Mouse (Mus musculus): ENCODE results near the gene Ror2. TPM values are rescaled to one million over a fixed set of nuclear protein-coding genes. Genes with fewer than 3 reads are reported as not detected.
A peak's percentile ranks its signal among the peaks of the same experiment; 100 is the strongest.

The Ror2 gene
- total RNA-seq, 2 experiments from 2014 or later, result 1.4 to 1.8 TPM

GRCm38 (mm10) chr13:53234844-53235243 is 51.1 kb downstream of the Ror2 start:
- no peak for DNase-seq (ENCODE audit: low spot score in 2 of 2)

- DNase-seq (ENCODE audit: low spot score in 2 of 2), result no peak
Measured at GRCm38 (mm10) chr13:53233826-53234786, 51.8 kb downstream of the Ror2 start.

GRCm38 (mm10) chr13:53233381-53233780 is 52.5 kb downstream of the Ror2 start:
- DNase-seq (ENCODE audit: low spot score in 2 of 2), result peak; percentile 26 to 51

- no peak for DNase-seq (ENCODE audit: low spot score in 2 of 2)
Measured at GRCm38 (mm10) chr13:53232419-53232818, 53.5 kb downstream of the Ror2 start.

GRCm38 (mm10) chr13:53230446-53231161 is 55.3 kb downstream of the Ror2 start:
- no peak for DNase-seq (ENCODE audit: low spot score in 2 of 2)

- no peak for DNase-seq (ENCODE audit: low spot score in 2 of 2)
Measured at GRCm38 (mm10) chr13:53227019-53227418, 58.9 kb downstream of the Ror2 start.

- DNase-seq (ENCODE audit: low spot score in 2 of 2), result no peak
Measured at GRCm38 (mm10) chr13:53226461-53226860, 59.5 kb downstream of the Ror2 start.

- DNase-seq (ENCODE audit: low spot score in 2 of 2), result no peak
Measured at GRCm38 (mm10) chr13:53225925-53226324, 60.0 kb downstream of the Ror2 start.

- DNase-seq (ENCODE audit: low spot score in 2 of 2), result no peak
Measured at GRCm38 (mm10) chr13:53221176-53221575, 64.7 kb downstream of the Ror2 start.

- DNase-seq (ENCODE audit: low spot score in 2 of 2), result no peak
Measured at GRCm38 (mm10) chr13:53219889-53220288, 66.0 kb downstream of the Ror2 start.

GRCm38 (mm10) chr13:53219391-53219790 is 66.5 kb downstream of the Ror2 start:
- no peak for DNase-seq (ENCODE audit: low spot score in 2 of 2)

- no peak for DNase-seq (ENCODE audit: low spot score in 2 of 2)
Measured at GRCm38 (mm10) chr13:53217396-53217975, 68.4 kb downstream of the Ror2 start.

GRCm38 (mm10) chr13:53211971-53212733 is 73.8 kb downstream of the Ror2 start:
- DNase-seq (ENCODE audit: low spot score in 2 of 2), result no peak

- DNase-seq (ENCODE audit: low spot score in 2 of 2), result peak in 1 of 2 experiments; percentile 46
Measured at GRCm38 (mm10) chr13:53208556-53208955, 77.4 kb downstream of the Ror2 start.

- DNase-seq (ENCODE audit: low spot score in 2 of 2), result no peak
Measured at GRCm38 (mm10) chr13:53205128-53205911, 80.6 kb downstream of the Ror2 start.

- no peak for DNase-seq (ENCODE audit: low spot score in 2 of 2)
Measured at GRCm38 (mm10) chr13:53202439-53202830, 83.5 kb downstream of the Ror2 start.

GRCm38 (mm10) chr13:53201628-53202438 is 84.1 kb downstream of the Ror2 start:
- peak in 1 of 2 experiments; percentile 17 for DNase-seq (ENCODE audit: low spot score in 2 of 2)

- peak in 1 of 2 experiments; percentile 45 for DNase-seq (ENCODE audit: low spot score in 2 of 2)
Measured at GRCm38 (mm10) chr13:53200121-53200520, 85.8 kb downstream of the Ror2 start.

- no peak for DNase-seq (ENCODE audit: low spot score in 2 of 2)
Measured at GRCm38 (mm10) chr13:53199262-53199661, 86.7 kb downstream of the Ror2 start.
